Mouse (Mus musculus): ENCODE results near the gene Dtx3l.

GRCm38 (mm10) chr16:35905819-35906485 lies 33.0 kb downstream of the Dtx3l start:
- TF ChIP-seq CTCF (IDR thresholded peaks at IDR 0.05; ENCODE audit: extremely low read depth, insufficient read depth, insufficient read length, insufficient replicate concordance) (no peak), POLR2A (IDR thresholded peaks at IDR 0.05; ENCODE audit: low read depth, low read length) (no peak)
